Mouse (Mus musculus) B cell, adult 2 months (primary cell): ENCODE results near the gene Gm21708.
"Not testable (repeated sequence)": the region's sequence is repeated elsewhere in the genome, so short reads cannot be mapped to it uniquely, and the experiment has no call there.

Source experiments
- DNase-seq, 2 experiments: peaks; one replicate each; pipeline ENCODE4 v3.0.0; 2022

The Gm21708 gene

DNA sequence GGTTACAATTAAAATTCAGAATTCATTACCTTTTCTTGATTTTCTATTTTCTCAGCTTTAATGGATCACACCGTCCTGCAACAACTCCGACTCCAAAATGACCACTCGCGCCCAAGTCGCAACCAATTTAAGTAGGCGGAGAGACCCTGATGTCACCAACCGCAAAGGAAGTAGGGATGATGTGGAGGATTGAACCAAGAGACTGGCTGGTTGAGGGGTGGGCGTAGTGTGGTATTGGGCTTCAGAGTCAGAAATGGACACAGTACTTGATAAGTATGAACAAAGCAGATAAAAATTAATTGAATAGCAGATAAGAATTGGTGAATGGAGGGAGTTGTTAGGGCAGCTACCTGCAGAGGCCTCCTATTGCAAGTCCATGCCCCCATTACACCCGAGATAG lies at the start of gene Gm21708, which contains the start of gene Gm21704:
Gm21708 (minus strand) TSS at position 101 of the 400 bp plus-strand sequence.
Gm21704 (minus strand) TSS at position 101 of the 400 bp plus-strand sequence.
- not testable (repeated sequence) for DNase-seq
